Mouse (Mus musculus): ENCODE measurements around the gene Kcng1. TPM values are rescaled to one million over a fixed set of nuclear protein-coding genes. Genes with fewer than 3 reads are reported as not detected.
A peak's percentile ranks its signal among the peaks of the same experiment; 100 is the strongest.

Gene Kcng1
- polyA plus RNA-seq, 1 experiment from 2014 or later = 3.7 TPM

DNA sequence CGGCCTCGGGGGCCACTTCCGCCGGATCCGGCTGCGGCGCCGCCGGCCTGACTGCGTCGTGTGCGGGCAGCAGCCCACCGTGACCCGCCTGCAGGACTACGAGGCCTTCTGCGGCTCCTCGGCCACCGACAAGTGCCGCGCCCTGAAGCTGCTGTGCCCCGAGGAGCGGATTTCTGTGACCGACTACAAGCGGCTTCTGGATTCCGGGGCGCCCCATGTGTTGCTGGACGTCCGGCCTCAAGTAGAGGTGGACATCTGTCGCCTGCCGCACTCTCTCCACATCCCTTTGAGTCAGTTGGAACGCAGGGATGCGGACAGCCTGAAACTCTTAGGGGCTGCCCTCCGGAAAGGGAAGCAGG lies 50.1 kb downstream of the Kcng1 start:
- Histone ChIP-seq H3K9ac (peak overlapping the region; percentile 95), H3K27ac (no peak overlapping the region), H3K36me3 (replicated peaks) (peaks cover 21% of the 10 kb centered on the region), H3K4me1 (peaks cover 36% of the 10 kb centered on the region), H3K27me3 (no peaks in the 10 kb centered on the region), H3K4me2 (peak overlapping the region; percentile 98), H3K9me3 (no peaks in the 10 kb centered on the region), H3K4me3 (replicated peaks) (peak overlapping the region; percentile 100)
- 69% methylated on average over 26 of the region's 33 CpGs for WGBS
- no peak for ATAC-seq (ENCODE audit: low FRiP score)

DNA sequence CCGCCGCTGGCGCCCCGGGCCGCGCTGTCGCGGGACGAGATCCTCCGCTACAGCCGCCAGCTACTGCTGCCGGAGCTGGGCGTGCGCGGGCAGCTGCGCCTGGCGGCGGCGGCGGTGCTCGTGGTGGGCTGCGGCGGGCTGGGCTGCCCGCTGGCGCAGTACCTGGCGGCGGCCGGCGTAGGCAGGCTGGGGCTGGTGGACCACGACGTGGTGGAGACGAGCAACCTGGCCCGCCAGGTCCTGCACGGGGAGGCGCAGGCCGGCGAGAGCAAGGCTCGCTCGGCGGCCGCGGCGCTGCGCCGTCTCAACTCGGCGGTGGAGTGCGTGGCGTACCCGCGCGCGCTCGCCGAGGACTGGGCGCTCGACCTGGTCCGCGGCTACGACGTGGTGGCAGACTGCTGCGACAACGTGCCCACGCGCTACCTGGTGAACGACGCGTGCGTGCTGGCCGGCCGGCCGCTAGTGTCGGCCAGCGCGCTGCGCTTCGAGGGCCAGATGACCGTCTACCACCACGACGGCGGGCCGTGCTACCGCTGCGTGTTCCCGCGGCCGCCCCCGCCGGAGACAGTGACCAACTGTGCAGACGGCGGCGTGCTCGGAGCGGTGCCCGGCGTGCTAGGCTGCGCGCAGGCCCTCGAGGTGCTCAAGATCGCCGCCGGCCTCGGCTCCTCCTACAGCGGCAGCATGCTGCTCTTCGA lies 50.6 kb downstream of the Kcng1 start:
- peak; percentile 62 for ATAC-seq (ENCODE audit: low FRiP score)
- H3K36me3 ChIP-seq (replicated peaks) = peaks cover 26% of the 10 kb centered on the region
- 2% methylated on average over 82 of the region's 105 CpGs for WGBS

DNA sequence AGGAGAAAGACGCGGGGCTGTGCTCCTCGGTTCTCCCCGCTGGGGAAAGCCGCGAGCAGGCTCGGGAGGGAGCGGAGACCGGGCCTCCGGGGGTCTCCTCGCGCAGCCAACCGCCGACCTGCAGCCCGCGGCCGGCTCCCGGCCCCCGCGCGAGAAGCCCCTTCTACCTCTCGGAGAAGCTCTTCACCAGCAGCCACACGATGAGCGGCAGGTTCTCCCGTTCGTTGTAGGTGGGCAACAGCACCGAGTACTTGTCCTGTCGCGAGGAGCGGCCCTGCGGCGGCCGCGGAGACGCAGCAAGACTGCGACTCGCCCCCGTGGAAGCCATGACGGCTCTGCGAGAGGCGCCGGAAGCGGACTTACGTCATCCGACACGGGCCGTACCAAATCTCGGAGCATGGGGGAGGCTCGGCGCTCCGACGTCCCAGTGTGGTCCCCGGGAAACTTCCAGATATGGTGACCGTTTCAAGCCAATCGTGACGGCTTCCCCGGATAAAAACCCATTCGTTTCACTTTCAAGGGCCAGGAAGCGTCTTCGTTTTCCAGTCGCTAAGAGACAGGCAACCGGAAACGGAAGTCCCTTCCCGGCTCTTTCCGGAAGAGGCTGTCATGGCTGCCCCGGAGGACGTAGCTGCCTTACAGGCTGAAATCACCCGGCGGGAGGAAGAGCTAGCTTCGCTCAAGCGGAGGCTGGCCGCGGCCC lies 51.4 kb downstream of the Kcng1 start, which contains the start of the genes Gm20716, Dpm1 and Mocs3:
TSS of gene Gm20716 (minus strand) at position 339 of the 703 bp plus-strand sequence.
TSS of gene Dpm1 (minus strand) at position 566 of the 703 bp plus-strand sequence.
TSS of gene Mocs3 (plus strand) at position 597 of the 703 bp plus-strand sequence.
- Histone ChIP-seq H3K9me3 (no peaks in the 10 kb centered on the region), H3K4me3 (replicated peaks) (peak within 1 kb of the TSS; percentile 100), H3K27ac (peak within 1 kb of the TSS; percentile 85), H3K27me3 (no peaks in the 10 kb centered on the region), H3K9ac (peak within 1 kb of the TSS; percentile 95), H3K36me3 (replicated peaks) (peaks cover 33% of the 10 kb centered on the region), H3K4me2 (peak within 1 kb of the TSS; percentile 98), H3K4me1 (peaks cover 36% of the 10 kb centered on the region)
- ATAC-seq (ENCODE audit: low FRiP score) = peak; percentile 88
- WGBS = under 1% methylated on average over 69 of the region's 73 CpGs

More for the DNA sequence above, 50.6 kb downstream of the Kcng1 start:
- H3K9me3 ChIP-seq = no peaks in the 10 kb centered on the region
- peaks cover 36% of the 10 kb centered on the region for H3K4me1 ChIP-seq
- H3K4me3 ChIP-seq (replicated peaks) = peak overlapping the region; percentile 100
- H3K27me3 ChIP-seq = no peaks in the 10 kb centered on the region
- peak overlapping the region; percentile 95 for H3K9ac ChIP-seq
- H3K27ac ChIP-seq = peak overlapping the region; percentile 85
- peak overlapping the region; percentile 98 for H3K4me2 ChIP-seq

- peak; percentile 25 for ATAC-seq (ENCODE audit: low FRiP score)
- Histone ChIP-seq H3K4me3 (replicated peaks) (peak overlapping the region; percentile 100), H3K27me3 (no peaks in the 10 kb centered on the region), H3K9me3 (no peaks in the 10 kb centered on the region), H3K36me3 (replicated peaks) (peaks cover 37% of the 10 kb centered on the region), H3K9ac (peak overlapping the region; percentile 95), H3K4me1 (peaks cover 36% of the 10 kb centered on the region), H3K27ac (no peak overlapping the region), H3K4me2 (peak overlapping the region; percentile 98)
- WGBS = 22% methylated on average over 41 of the region's 41 CpGs
Measured at GRCm38 (mm10) chr2:168229116-168230025, 52.2 kb downstream of the Kcng1 start.

DNA sequence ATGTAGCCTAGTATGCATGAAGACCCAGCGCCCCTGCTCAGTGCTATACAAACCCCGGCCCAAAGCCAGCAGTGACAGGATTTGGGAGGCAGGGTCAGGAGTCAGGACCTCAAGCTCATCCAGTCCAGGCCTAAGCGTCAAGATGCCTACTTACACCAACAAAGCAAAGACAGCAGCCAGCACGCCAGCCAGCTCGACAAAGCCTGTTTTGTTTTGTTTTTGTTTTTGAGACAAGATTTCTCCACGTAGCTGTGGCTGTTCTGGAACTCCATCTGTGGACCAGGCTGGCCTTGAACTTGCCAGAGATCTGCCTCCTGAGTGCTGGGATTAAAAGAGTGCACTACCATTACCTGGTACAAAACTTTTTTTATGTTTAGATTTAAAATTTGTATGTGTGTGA lies 58.2 kb downstream of the Kcng1 start:
- Histone ChIP-seq H3K4me1 (peaks cover 8% of the 10 kb centered on the region), H3K4me3 (replicated peaks) (no peak overlapping the region), H3K27me3 (no peaks in the 10 kb centered on the region), H3K27ac (no peak overlapping the region), H3K36me3 (replicated peaks) (peaks cover 77% of the 10 kb centered on the region), H3K4me2 (no peak overlapping the region), H3K9ac (no peak overlapping the region), H3K9me3 (no peaks in the 10 kb centered on the region)
- WGBS = 92% methylated on average over 6 of the region's 6 CpGs
- no peak for ATAC-seq (ENCODE audit: low FRiP score)

- no peak overlapping the region for H3K27ac ChIP-seq
- no peak overlapping the region for H3K9ac ChIP-seq
- H3K4me3 ChIP-seq (replicated peaks) = no peak overlapping the region
- H3K36me3 ChIP-seq (replicated peaks) = peaks cover 86% of the 10 kb centered on the region
- no peaks in the 10 kb centered on the region for H3K4me1 ChIP-seq
- no peak overlapping the region for H3K4me2 ChIP-seq
- no peaks in the 10 kb centered on the region for H3K27me3 ChIP-seq
- WGBS = 40% methylated on average over 5 of the region's 5 CpGs
- H3K9me3 ChIP-seq = no peaks in the 10 kb centered on the region
- ATAC-seq (ENCODE audit: low FRiP score) = no peak
Measured at GRCm38 (mm10) chr2:168213788-168214397, 67.6 kb downstream of the Kcng1 start.

Other genes with a start within 250 kb of the Kcng1 start
- 11.4 and 13.5 TPM in 2 replicates for gene Pard6b, start 200.7 kb downstream of the Kcng1 start, polyA plus RNA-seq (2016; fragmentation: Nextera tagmentation; extraction: Ambion mirVana)
- 3.5 and 10.8 TPM in 2 replicates for gene Adnp, start 74.6 kb downstream of the Kcng1 start, polyA plus RNA-seq (2016; fragmentation: Nextera tagmentation; extraction: Ambion mirVana)
- gene Gm20716, start 51.4 kb downstream of the Kcng1 start, polyA plus RNA-seq (2016; fragmentation: Nextera tagmentation; extraction: Ambion mirVana) = 24.6 and 25.7 TPM in 2 replicates
- 79.3 and 88.0 TPM in 2 replicates for gene Dpm1, start 51.1 kb downstream of the Kcng1 start, polyA plus RNA-seq (2016; fragmentation: Nextera tagmentation; extraction: Ambion mirVana)
- gene Mocs3, start 51.1 kb downstream of the Kcng1 start, polyA plus RNA-seq (2016; fragmentation: Nextera tagmentation; extraction: Ambion mirVana) = 9.4 and 9.6 TPM in 2 replicates

All from forebrain, embryonic 12.5 days (tissue).